Mouse (Mus musculus) forebrain, embryonic 14.5 days (tissue): ENCODE measurements around the gene Cdh4. TPM values are rescaled to one million over a fixed set of nuclear protein-coding genes. Genes with fewer than 3 reads are reported as not detected.

Experiments
- ATAC-seq: fragments of 200-750 bp; cut with Nextera tagmentation; 2 replicates; pipeline ENCODE4 v1.8.0; 2017; ENCODE audit warnings: mild to moderate bottlenecking, moderate library complexity
- DNase-seq: peaks from one replicate; pipeline ENCODE4 v3.0.0-alpha.2; 2015; ENCODE audit warnings: low spot score
- H3K27ac ChIP-seq: fragments of 300-500 bp; sonication (generic); 2 replicates; pipeline ENCODE4 v1.5.1; 2014; ENCODE audit warnings: low read depth, mild to moderate bottlenecking, control low read depth, low read length, moderate library complexity
- H3K27me3 ChIP-seq: fragments of 300-500 bp; sonication (generic); replicated peaks from 2 replicates; pipeline ENCODE4 v1.6.1; 2014; ENCODE audit warnings: low read length, control low read depth, mixed read lengths; ENCODE audit not compliant: control insufficient read depth, insufficient read depth
- H3K36me3 ChIP-seq: fragments of 300-500 bp; sonication (generic); 2 replicates; pipeline ENCODE4 v1.6.1; 2014; ENCODE audit warnings: low read length, control low read depth; ENCODE audit not compliant: control insufficient read depth, insufficient read depth
- H3K4me1 ChIP-seq: fragments of 300-500 bp; sonication (generic); 2 replicates; pipeline ENCODE4 v1.6.1; 2014; ENCODE audit warnings: antibody characterized with exemption, low read length, control low read depth; ENCODE audit not compliant: control insufficient read depth, insufficient read depth
- H3K4me2 ChIP-seq: fragments of 300-500 bp; sonication (generic); 2 replicates; pipeline ENCODE4 v1.6.1; 2014; ENCODE audit warnings: mild to moderate bottlenecking, control low read depth, low read length
- H3K4me3 ChIP-seq: fragments of 300-500 bp; sonication (generic); 2 replicates; pipeline ENCODE4 v1.5.1; 2014; ENCODE audit warnings: low read depth, low read length, control low read depth
- H3K9ac ChIP-seq: fragments of 300-500 bp; sonication (generic); 2 replicates; pipeline ENCODE4 v1.6.1; 2014; ENCODE audit warnings: mild to moderate bottlenecking, low read length, control low read depth, moderate library complexity
- H3K9me3 ChIP-seq: fragments of 300-500 bp; sonication (generic); replicated peaks from 2 replicates; pipeline ENCODE4 v1.6.1; 2016; ENCODE audit warnings: low read length, control low read depth, mixed read lengths; ENCODE audit not compliant: control insufficient read depth
- WGBS: fragments of 180-500 bp; shearing (Covaris S2); extraction: QIAGEN DNeasy Blood & Tissue Kit; methylation state at CpG from one replicate; pipeline ENCODE4 v1.1.7; 2014; 5-methylcytosine and 5-hydroxymethylcytosine counted together
- polyA plus RNA-seq: library from polyadenylated mRNA; unstranded; fragments of >200 nt; fragmentation: Nextera tagmentation; extraction: Ambion mirVana; gene quantifications from 2 replicates; pipeline ENCODE4 v1.2.1, GENCODE M21; 2014

Gene Cdh4
- polyA plus RNA-seq, 1 experiment from 2014 or later: 35.0 TPM

- H3K4me2 ChIP-seq: no peak overlapping the region
- H3K27me3 ChIP-seq: no peaks in the 10 kb centered on the region
- 51% methylated on average over 16 of the region's 16 CpGs for WGBS
- DNase-seq: peak; percentile 55
- no peaks in the 10 kb centered on the region for H3K9me3 ChIP-seq
- peak; percentile 40; the same call in 1 of the 2 replicates for ATAC-seq
- peaks cover 4% of the 10 kb centered on the region; the same call in 1 of the 2 replicates for H3K4me1 ChIP-seq
- H3K9ac ChIP-seq: no peak overlapping the region
- no peak overlapping the region for H3K27ac ChIP-seq
- no peak overlapping the region for H3K4me3 ChIP-seq
- H3K36me3 ChIP-seq: no peaks in the 10 kb centered on the region
Observed at GRCm38 (mm10) chr2:179416587-179417227, 25.5 kb upstream of the Cdh4 start.

GRCm38 (mm10) chr2:179425602-179426001 is 16.6 kb upstream of the Cdh4 start:
- no peak overlapping the region for H3K27ac ChIP-seq
- no peak for DNase-seq
- H3K9me3 ChIP-seq: no peaks in the 10 kb centered on the region
- WGBS: 93% methylated on average over 3 of the region's 3 CpGs
- ATAC-seq: no peak
- no peaks in the 10 kb centered on the region for H3K27me3 ChIP-seq
- no peak overlapping the region for H3K9ac ChIP-seq
- no peaks in the 10 kb centered on the region for H3K36me3 ChIP-seq
- H3K4me2 ChIP-seq: no peak overlapping the region
- no peaks in the 10 kb centered on the region for H3K4me1 ChIP-seq
- H3K4me3 ChIP-seq: no peak overlapping the region

GRCm38 (mm10) chr2:179428889-179429288 is 13.3 kb upstream of the Cdh4 start:
- DNase-seq (no peak), ATAC-seq (no peak)
- Histone ChIP-seq H3K36me3 (no peaks in the 10 kb centered on the region), H3K4me3 (no peak overlapping the region), H3K27ac (no peak overlapping the region), H3K9ac (no peak overlapping the region), H3K9me3 (no peaks in the 10 kb centered on the region), H3K4me1 (no peaks in the 10 kb centered on the region), H3K27me3 (no peaks in the 10 kb centered on the region), H3K4me2 (no peak overlapping the region)
- WGBS: 67% methylated on average over 3 of the region's 3 CpGs

GRCm38 (mm10) chr2:179440161-179440560 is 2.1 kb upstream of the Cdh4 start:
- Histone ChIP-seq H3K27ac (no peak overlapping the region), H3K9ac (no peak overlapping the region), H3K36me3 (0 out of 2 replicates have a peak, but pooled peaks cover 2% of the 10 kb centered on the region), H3K4me3 (no peak overlapping the region), H3K4me1 (0 out of 2 replicates have a peak, but pooled peaks cover 7% of the 10 kb centered on the region), H3K9me3 (no peaks in the 10 kb centered on the region), H3K4me2 (no peak overlapping the region), H3K27me3 (no peaks in the 10 kb centered on the region)
- 23% methylated on average over 9 of the region's 9 CpGs for WGBS
- DNase-seq (peak; percentile 77), ATAC-seq (no peak)

- ATAC-seq (no peak), DNase-seq (no peak)
- no peak overlapping the region for H3K9ac ChIP-seq
- no peak overlapping the region; the same call in 1 of the 2 replicates for H3K4me2 ChIP-seq
- H3K36me3 ChIP-seq: 0 out of 2 replicates have a peak, but pooled peaks cover 4% of the 10 kb centered on the region
- 73% methylated on average over 3 of the region's 3 CpGs for WGBS
- no peaks in the 10 kb centered on the region for H3K9me3 ChIP-seq
- H3K4me1 ChIP-seq: 0 out of 2 replicates have a peak, but pooled peaks cover 7% of the 10 kb centered on the region
- no peaks in the 10 kb centered on the region for H3K27me3 ChIP-seq
- no peak overlapping the region for H3K4me3 ChIP-seq
- H3K27ac ChIP-seq: no peak overlapping the region
Observed at GRCm38 (mm10) chr2:179441086-179441485, 1.1 kb upstream of the Cdh4 start.

- Histone ChIP-seq H3K4me2 (peak overlapping the region; percentile 93), H3K4me1 (0 out of 2 replicates have a peak, but pooled peaks cover 7% of the 10 kb centered on the region), H3K27ac (peak overlapping the region; percentile 85), H3K9ac (peak overlapping the region; percentile 85), H3K27me3 (no peaks in the 10 kb centered on the region), H3K4me3 (peak overlapping the region; percentile 75; the same call in 1 of the 2 replicates), H3K9me3 (no peaks in the 10 kb centered on the region), H3K36me3 (0 out of 2 replicates have a peak, but pooled peaks cover 4% of the 10 kb centered on the region)
- DNase-seq (peak; percentile 62), ATAC-seq (peak; percentile 21)
- 4% methylated on average over 8 of the region's 8 CpGs for WGBS
Observed at GRCm38 (mm10) chr2:179441717-179442116, 514 bp upstream of the Cdh4 start.

GRCm38 (mm10) chr2:179442541-179443225 is 452 bp downstream of the Cdh4 start:
- Histone ChIP-seq H3K9me3 (no peaks in the 10 kb centered on the region), H3K4me1 (0 out of 2 replicates have a peak, but pooled peaks cover 7% of the 10 kb centered on the region), H3K4me3 (peak overlapping the region; percentile 75), H3K4me2 (peak overlapping the region; percentile 93), H3K27me3 (no peaks in the 10 kb centered on the region), H3K27ac (peak overlapping the region; percentile 85), H3K9ac (peak overlapping the region; percentile 85), H3K36me3 (peaks cover 4% of the 10 kb centered on the region; the same call in 1 of the 2 replicates)
- DNase-seq (peak; percentile 67), ATAC-seq (peak; percentile 76)
- WGBS: under 1% methylated on average over 72 of the region's 95 CpGs

GRCm38 (mm10) chr2:179443226-179443815 is 1.1 kb downstream of the Cdh4 start:
- peak overlapping the region; percentile 75 for H3K4me3 ChIP-seq
- H3K4me2 ChIP-seq: peak overlapping the region; percentile 93
- ATAC-seq: peak; percentile 51
- 0 out of 2 replicates have a peak, but pooled peaks cover 7% of the 10 kb centered on the region for H3K4me1 ChIP-seq
- H3K27ac ChIP-seq: peak overlapping the region; percentile 85
- H3K36me3 ChIP-seq: peaks cover 4% of the 10 kb centered on the region; the same call in 1 of the 2 replicates
- H3K9ac ChIP-seq: peak overlapping the region; percentile 85
- no peaks in the 10 kb centered on the region for H3K9me3 ChIP-seq
- peak; percentile 69 for DNase-seq
- under 1% methylated on average over 51 of the region's 51 CpGs for WGBS
- H3K27me3 ChIP-seq: no peaks in the 10 kb centered on the region
